Mouse (Mus musculus) layer of hippocampus, postnatal 10 days (tissue): ENCODE measurements around the gene Rabepk. TPM values are rescaled to one million over a fixed set of nuclear protein-coding genes. Genes with fewer than 3 reads are reported as not detected.
A peak's percentile ranks its signal among the peaks of the same experiment; 100 is the strongest.
"Not testable (repeated sequence)": the region's sequence is repeated elsewhere in the genome, so short reads cannot be mapped to it uniquely, and the experiment has no call there.

Experiments
- DNase-seq, 2 experiments: peaks; one replicate each; pipeline ENCODE4 v3.0.0; 2021; ENCODE audit warnings: low spot score in 2 of 2
- total RNA-seq, 2 experiments: library from RNA; stranded (reverse); gene quantifications; 2 replicates each; pipeline ENCODE4 v1.2.3; 2021

The Rabepk gene
- total RNA-seq, 2 experiments from 2014 or later: 23.8 to 26.1 TPM

DNA sequence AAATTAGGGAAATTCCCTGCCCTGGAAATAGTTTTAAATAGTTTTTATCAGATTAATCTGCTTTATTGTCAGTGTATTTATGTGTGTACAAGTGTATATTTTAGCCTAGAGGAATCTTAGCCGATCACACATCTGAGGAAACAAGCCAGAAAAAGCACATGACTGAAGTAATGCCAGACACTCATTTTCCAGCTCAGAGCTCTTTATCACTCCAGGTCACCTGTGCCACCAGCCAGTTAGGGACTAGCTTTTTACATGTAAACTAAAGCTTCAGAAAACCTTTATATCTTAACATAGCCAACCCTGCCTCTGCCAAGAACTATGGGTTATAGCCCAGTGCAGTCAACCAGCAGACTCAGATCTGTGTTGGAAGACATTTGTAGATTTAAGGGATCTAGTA lies 5.1 kb upstream of the Rabepk start:
- DNase-seq: peak in 1 of 2 experiments; percentile 5

DNA sequence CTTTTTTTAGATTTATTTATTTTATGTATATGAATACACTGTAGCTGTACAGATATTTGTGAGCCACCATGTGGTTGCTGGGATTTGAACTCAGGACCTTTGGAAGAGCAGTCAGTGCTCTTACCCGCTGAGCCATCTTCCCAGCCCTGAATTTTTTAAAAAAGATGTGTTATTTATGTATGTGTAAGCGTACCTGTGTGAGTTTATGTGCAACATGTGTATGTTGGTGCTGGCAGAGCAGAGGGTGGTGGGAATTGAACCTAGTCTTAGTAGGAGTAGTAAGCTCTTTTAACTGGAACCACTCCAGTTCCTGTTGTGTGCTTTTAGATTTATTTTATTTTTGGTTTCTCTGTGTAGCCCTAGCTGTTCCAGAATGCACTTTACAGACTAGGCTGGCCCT lies 4.5 kb upstream of the Rabepk start:
- peak in 1 of 2 experiments; percentile 4 for DNase-seq

DNA sequence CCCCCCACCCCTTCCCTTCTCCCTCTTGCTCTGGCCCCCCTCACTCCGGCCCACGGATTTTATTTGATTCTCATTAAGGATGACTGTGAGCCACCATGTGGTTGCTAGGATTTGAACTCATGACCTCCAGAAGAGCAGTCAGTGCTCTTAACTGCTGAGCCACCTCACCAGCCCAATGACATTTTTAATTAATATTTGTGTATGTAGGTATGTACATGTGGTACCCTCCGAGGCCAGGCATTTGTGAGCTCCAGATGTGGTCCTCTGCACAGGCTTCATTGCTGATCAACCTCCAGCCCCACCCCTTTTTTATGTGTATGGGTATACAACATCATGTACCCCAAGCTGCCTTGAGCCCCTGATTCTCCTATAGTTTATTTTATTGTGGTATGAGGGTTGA lies 4.0 kb upstream of the Rabepk start:
- DNase-seq: peak in 1 of 2 experiments; percentile 11

DNA sequence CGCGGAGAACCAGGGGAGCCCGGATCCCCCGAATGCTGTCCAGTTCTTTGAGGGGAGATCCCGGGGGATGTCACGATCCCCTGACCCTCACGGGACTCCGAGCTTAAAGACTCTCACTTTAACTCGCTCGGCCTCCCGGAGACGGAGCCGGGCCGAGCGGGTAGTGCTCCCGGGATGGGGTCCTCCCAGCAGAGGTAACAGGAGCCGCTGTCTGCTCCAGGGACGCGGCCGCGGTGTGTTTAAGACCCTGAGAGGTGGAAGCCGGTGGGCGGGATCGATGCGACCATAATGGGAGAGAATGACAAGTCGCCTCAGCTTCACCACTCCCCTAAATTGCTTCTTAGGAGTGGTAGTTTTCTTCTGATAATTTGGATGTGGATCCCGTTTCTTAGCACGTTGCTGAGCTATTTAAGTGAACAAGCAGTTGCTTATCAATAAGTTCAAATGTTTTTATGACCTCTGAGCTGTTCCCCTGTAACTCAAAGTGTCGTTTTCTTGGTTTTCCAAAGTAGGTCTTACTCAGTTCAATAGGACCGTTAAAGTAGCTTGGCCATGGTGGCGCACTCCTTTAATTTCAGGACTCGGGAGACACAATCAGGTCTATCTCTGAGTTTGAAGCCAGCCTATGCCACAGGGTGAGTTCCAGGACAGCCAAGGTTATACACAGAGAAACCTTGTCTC lies 3.0 kb upstream of the Rabepk start:
- peak; percentile 20 to 44 for DNase-seq

DNA sequence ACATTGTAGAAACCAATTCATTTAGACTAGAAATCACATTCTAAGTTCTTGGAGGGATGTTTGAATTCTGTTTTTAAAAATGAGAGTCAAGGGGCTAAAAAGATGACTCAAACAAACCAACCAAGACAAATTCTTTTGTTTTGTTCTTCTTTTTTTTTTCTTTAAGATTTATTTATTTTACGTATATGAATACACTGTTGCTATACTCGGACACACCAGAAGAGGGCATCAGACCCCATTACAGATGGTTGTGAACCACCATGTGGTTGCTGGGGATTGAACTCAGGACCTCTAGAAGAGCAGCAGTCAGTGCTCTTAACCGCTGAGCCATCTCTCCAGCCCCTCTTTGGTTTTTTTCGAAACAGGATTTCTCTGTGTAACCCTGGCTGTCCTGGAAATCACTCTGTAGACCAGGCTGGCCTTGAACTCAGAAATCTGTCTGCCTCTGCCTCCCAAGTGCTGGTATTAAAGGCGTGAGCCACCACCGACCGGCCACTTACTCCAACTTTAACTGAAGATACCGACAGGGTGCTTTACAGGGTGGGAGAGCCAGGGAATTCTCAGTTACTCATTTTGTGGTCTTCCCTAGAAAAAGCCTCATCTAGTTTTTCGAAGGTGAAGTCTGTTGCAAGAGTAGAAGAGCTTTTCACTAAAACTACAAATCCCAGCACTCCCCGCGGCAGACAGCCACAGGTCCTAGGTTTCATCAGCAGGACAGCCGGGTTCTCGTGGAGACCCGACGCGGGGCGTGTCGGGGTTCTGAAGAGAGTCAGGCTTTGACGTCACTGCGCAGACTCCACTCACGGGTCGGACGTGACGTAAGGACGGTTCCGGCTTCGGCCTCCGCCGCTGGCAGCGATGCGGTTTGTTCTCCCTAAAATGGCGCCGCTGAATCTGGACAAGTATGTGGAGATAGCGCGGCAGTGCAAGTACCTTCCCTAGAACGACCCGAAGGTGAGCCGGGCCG lies 2.1 kb upstream of the Rabepk start:
- peak; percentile 95 to 96 for DNase-seq

DNA sequence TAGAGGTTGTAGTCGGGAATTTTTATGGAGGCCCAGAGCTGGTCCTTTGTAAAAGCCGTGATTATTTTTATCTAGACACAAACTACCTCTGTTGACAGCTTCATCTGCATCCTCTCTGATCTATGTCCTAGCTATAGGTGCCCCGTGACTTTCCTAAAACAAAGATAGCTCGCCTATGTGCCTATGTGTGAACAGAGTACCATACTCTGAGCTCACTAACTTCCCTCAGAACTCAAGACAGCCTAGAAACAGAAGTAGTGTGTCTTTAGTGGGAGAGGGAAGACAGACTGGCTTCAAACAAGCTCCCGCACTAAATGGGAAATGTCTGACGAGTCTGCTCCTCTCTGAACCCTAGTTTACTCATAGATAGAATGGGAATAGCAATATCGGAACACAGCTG lies 659 bp upstream of the Rabepk start:
- no peak for DNase-seq

DNA sequence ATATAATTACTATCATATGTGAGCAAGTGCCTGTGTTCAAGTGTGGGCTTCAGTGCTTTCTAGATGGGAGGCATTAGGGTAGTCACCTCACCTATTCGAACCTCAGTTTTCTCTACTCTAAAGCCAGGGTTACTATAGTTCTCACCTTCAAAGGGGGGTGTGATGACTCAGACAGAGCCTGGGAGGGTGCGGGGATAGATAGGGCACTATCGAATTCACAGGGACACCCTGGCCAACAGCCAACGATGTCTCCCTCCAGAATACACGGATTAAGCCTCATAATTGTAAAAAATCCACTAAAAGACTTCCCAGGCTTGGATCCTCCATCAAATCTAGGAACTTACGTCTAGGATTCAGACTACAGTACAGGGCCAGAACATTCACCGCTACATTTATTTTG lies 4.3 kb downstream of the Rabepk start:
- DNase-seq: no peak

DNA sequence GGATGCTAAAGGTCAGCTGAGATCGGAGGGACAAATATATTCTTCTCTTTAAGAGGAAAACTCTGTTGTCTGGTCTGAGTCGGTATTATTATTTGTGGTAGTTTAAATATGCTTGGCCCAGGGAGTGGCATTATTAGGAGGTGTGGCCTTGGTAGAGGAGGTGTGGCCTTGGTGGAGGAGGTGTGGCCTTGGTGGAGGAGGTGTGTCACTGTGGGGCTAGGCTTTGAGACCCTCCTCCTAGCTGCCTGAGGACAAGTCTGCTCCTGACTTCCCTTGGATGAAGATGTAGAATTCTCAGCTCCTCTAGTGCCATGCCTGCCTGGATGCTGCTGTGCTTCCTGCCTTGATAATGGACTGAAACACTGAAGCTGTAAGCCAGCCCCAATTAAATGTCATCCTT lies 5.2 kb downstream of the Rabepk start:
- DNase-seq: no peak

DNA sequence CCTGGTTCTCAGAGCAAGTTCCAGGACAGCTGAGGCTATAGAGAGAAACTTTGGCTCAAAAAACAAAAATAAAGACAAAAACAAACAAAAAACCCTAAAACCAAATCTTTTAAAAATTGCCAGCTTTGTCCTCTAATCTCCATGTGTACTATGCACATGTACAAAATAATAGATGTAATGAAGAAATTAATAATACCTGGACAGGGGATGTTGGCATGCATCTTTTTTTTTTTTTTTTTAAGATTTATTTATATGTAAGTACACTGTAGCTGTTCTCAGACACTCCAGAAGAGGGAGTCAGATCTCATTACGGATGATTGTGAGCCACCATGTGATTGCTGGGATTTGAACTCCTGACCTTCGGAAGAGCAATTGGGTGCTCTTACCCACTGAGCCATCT lies 7.2 kb downstream of the Rabepk start:
- DNase-seq: not testable (repeated sequence)

DNA sequence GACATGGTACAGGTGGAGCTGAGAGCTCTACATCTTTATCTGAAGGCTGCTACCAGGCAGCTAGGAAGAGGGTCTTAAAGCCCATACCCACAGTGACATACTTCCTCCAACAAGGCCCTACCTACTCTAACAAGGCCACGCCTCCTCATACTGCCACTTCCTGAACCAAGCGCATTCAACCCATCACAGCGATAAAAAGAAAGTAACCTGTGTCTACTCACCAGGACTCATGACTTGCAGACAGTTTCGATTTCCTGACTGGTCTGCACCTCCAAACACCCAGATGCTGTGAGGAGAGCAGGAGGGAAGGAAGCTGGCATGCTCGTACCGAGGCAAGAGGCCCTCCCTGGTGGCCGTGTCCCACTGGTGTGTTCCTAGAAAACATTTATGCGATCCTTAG lies 9.4 kb downstream of the Rabepk start:
- DNase-seq: no peak

DNA sequence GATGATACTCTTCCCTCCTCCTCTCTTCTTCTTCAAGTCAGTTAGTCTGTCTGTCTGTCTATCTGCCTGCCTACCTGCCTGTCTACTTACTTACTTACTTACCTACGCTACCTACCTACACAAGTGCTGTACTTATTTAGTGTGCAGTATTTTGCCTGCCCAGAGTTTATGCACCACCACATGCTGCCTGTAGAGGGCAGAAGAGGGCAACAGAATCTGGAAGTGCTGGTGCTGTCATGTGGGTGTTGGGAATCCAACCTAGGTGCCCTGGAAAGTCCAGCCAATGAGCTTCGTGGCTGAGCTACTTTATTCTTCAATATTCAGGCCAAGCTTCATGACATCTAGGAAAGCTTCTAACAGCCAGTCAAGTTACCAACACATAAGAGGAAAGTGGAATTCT lies 15.6 kb downstream of the Rabepk start:
- peak in 1 of 2 experiments; percentile 31 for DNase-seq

DNA sequence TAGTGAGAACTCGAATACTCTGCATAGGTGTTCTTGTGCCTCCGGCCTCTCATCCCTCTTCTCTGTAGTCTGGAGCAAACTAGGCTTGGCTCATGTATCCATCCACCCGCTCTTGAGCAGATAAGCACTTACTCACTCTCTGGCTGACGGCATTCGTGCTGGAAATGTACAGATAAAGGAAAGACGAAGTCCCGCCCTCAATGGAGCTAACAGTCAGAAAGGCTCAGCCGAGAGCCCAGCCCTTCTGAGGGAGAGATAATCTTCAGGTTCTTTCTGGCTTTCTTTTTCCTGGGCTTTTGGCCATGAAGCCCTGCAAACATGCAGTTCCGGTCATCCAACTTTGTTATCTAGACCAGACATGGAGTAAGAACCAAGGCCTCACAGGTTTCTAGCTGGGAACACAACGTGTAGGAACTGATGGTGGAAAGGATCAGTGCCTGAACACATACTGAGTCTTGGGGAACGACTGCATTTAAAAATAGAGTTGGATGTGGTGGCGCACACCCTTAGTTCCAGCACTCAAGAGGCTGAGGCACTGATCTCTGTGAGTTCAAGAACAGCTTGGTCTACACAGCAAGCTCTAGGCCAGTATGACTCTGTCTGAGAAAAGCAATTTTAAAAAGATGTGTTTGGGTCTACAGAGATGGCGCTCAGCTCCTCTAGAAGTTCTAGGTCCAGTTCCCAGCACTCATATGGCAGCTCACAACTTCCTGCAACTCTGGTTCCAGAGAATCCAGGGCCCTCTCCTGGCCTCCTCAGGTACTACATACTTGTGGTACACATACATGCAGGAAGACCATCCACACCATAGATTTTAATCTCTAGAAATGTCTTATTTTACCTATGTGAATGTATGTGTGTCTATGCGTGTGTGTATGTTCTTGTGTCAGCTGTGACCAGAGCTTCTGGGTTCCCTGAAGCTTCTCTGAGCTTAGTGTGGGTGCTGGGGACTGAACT lies 16.4 kb downstream of the Rabepk start:
- no peak for DNase-seq

DNA sequence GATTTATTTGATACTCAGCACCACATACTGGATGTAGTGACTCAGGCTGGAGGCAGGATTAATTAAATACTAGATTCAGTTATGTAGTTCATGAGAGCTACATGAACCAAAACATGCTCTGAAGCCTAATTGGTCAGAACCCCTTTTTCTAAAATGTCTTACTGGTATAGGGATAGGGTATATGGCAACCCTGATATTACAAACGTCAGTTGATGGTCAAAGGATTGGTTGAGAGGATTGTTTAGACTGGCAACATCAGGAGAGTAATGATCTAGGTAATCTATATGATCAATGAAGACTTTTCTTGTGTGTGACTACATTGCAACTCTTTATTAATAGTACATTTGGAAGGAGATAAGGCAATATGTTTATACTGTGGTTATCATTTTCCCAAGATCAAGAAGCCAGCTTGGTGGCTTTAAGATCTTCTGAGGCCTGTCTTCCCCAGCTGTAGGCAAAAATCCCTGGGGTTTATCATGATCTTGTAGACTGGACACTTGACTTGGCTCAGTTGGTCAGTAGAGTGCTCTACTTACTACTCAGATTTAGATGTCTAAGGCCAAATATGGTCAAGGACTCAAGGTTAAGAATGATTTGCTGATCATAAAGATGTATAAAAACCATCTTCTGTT lies 22.4 kb downstream of the Rabepk start:
- DNase-seq: no peak

DNA sequence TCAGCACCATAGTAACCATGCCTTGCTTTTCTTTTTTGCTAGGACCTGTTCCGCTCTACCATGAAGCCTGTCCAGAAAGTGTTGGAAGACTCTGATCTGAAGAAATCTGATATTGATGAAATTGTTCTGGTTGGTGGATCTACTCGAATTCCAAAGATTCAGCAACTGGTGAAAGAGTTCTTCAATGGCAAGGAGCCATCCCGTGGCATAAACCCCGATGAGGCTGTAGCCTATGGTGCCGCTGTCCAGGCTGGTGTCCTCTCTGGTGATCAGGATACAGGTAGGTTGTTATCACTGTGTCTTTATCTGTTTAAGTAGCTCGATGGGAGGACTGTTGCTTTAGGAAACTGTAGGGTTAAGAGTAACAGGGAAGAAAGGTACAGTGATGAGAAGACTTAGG lies 25.2 kb downstream of the Rabepk start:
- no peak for DNase-seq

DNA sequence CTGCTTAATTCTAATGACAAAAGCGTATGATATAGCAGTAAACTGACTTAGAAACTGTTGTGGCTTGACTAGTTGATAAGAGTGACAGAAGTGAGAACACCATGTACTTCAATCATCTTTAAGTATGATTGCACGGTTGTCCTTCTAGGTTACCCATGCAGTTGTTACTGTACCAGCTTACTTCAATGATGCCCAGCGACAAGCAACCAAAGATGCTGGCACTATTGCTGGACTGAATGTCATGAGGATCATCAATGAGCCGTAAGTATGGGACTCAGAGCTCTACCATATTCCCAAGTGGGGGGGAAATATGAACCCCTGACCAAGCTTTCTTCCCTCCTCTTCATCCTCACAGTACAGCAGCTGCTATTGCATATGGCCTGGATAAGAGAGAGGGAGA lies 26.0 kb downstream of the Rabepk start:
- no peak for DNase-seq

DNA sequence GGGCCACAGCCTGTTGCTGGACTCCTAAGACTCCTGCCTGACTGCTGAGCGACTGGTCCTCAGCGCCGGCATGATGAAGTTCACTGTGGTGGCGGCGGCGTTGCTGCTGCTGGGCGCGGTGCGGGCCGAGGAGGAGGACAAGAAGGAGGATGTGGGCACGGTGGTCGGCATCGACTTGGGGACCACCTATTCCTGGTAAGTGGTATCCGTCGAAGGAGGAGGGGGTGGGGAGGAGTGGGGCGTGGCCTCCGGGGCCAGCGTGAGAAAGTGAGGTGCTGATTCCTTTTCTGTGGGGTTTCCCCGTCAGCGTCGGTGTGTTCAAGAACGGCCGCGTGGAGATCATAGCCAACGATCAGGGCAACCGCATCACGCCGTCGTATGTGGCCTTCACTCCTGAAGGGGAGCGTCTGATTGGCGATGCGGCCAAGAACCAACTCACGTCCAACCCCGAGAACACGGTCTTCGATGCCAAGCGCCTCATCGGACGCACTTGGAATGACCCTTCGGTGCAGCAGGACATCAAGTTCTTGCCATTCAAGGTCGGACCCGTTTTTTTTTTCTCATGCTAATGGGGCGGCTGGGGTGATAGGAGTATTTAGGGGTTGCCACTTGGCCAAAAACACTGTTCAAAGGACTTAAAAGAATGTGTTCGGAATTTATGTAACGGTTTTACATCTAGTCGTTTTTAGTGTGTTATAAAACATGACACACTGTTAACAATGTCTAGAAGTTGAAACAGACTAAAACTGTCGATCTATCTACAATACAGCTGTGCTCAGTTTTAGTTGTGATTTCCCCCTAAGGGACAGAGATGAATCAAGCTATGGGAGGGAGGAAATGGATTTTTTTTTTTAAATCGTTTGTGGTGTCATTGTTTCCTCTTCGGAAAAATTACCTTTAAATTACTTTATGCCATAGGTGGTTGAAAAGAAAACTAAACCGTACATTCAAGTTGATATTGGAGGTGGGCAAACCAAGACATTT lies 27.2 kb downstream of the Rabepk start:
- no peak for DNase-seq

DNA sequence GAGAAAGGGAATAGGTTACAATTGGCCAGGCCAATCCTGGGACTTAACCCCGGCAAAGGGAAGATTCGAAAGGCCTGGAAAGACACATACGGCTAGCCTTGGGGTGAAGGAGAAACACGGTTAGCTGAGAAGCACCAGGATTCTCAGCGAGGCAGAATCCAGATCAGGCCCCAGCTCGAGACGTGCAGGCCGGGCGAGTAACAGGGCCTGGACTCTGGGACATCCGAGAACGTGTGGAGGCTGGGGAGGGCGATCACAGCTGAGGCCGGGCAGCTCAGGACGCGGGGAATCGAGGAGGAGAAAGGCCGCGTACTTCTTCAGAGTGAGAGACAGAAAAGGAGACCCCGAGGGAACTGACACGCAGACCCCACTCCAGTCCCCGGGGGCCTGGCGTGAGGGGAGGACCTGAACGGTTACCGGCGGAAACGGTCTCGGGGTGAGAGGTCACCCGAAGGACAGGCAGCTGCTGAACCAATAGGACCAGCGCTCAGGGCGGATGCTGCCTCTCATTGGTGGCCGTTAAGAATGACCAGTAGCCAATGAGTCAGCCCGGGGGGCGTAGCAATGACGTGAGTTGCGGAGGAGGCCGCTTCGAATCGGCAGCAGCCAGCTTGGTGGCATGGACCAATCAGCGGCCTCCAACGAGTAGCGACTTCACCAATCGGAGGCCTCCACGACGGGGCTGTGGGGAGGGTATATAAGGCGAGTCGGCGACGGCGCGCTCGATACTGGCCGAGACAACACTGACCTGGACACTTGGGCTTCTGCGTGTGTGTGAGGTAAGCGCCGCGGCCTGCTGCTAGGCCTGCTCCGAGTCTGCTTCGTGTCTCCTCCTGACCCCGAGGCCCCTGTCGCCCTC lies 28.1 kb downstream of the Rabepk start, which contains the start of gene Hspa5:
TSS of gene Hspa5 (plus strand) at position 603 of the 859 bp plus-strand sequence.
- peak; percentile 97 for DNase-seq

DNA sequence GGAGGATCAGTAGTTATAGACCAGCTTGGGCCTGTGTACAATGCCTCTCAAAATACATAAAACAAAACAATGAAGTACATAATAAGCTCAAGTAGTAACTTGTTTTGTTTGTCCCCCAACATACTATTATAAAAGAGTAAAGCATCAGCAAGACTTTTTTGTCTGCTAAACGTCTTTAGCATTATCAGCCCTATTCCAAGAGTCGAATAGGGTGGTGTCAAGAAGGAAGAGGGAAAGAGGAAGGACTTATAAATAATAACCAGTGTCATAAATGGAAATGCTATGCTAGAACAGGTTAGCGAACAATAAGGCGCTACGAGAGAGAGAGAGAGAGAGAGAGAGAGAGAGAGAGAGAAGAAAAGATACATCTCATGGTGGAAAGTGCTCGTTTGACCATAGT lies 28.8 kb downstream of the Rabepk start:
- no peak for DNase-seq

DNA sequence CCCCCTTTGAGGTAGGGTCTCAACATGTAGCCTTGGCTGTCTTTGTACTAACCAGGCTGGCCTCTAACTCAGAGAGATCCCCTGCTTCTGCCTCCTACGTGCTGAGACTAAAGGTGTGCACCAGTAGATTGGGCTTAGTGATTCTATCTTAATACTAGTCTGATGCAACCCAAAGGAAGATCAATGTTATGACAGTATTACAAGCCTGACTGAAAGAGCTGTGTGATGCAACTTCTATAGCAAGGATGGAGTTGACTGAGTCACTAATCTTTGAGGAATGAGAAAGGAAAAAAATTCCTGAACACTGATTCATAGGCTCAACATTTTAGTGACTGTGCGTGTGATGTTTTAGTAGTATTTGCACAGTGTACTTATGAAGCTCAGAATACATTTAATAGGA lies 29.7 kb downstream of the Rabepk start:
- no peak for DNase-seq
